Mouse (Mus musculus) lung, postnatal 36 days (tissue): ENCODE measurements around the gene Lpin2.
A peak's percentile ranks its signal among the peaks of the same experiment; 100 is the strongest.

Experiments used
- DNase-seq: peaks from one replicate; pipeline ENCODE4 v3.0.0; 2022; ENCODE audit warnings: mixed read lengths

Lpin2 gene

GRCm38 (mm10) chr17:71268599-71268998 lies 86.2 kb downstream of the Lpin2 start:
- DNase-seq: no peak

GRCm38 (mm10) chr17:71273901-71274300 lies 91.5 kb downstream of the Lpin2 start:
- no peak for DNase-seq

GRCm38 (mm10) chr17:71276771-71277170 lies 94.4 kb downstream of the Lpin2 start:
- peak; percentile 67 for DNase-seq

- no peak for DNase-seq
These were observed 95.5 kb downstream of the Lpin2 start for GRCm38 (mm10) chr17:71277701-71278491.

GRCm38 (mm10) chr17:71282716-71283115 lies 100.4 kb downstream of the Lpin2 start:
- DNase-seq: no peak

GRCm38 (mm10) chr17:71283237-71283636 lies 100.9 kb downstream of the Lpin2 start:
- peak; percentile 65 for DNase-seq

GRCm38 (mm10) chr17:71284890-71285289 lies 102.5 kb downstream of the Lpin2 start:
- no peak for DNase-seq

GRCm38 (mm10) chr17:71285929-71286328 lies 103.6 kb downstream of the Lpin2 start:
- DNase-seq: peak; percentile 28

GRCm38 (mm10) chr17:71287586-71287985 lies 105.2 kb downstream of the Lpin2 start:
- no peak for DNase-seq

- peak; percentile 73 for DNase-seq
These were observed 105.9 kb downstream of the Lpin2 start for GRCm38 (mm10) chr17:71288145-71288758.

- no peak for DNase-seq
These were observed 106.6 kb downstream of the Lpin2 start for GRCm38 (mm10) chr17:71288808-71289548.

GRCm38 (mm10) chr17:71289572-71290176 lies 107.3 kb downstream of the Lpin2 start:
- DNase-seq: no peak

GRCm38 (mm10) chr17:71290486-71291410 lies 108.4 kb downstream of the Lpin2 start:
- DNase-seq: no peak

GRCm38 (mm10) chr17:71291897-71292420 lies 109.6 kb downstream of the Lpin2 start:
- no peak for DNase-seq

GRCm38 (mm10) chr17:71292897-71293296 lies 110.5 kb downstream of the Lpin2 start:
- no peak for DNase-seq

- no peak for DNase-seq
These were observed 112.2 kb downstream of the Lpin2 start for GRCm38 (mm10) chr17:71294570-71294969.
